Mouse (Mus musculus) stomach, postnatal 0 days (tissue): ENCODE results near the gene Celf3. TPM values are rescaled to one million over a fixed set of nuclear protein-coding genes. Genes with fewer than 3 reads are reported as not detected.

Experiments used
- ATAC-seq: fragments of 200-750 bp; cut with Nextera tagmentation; 2 replicates; pipeline ENCODE4 v1.8.0; 2017; ENCODE audit not compliant: low FRiP score, low TSS enrichment
- DNase-seq: peaks from one replicate; pipeline ENCODE4 v3.0.0-alpha.2; 2016; ENCODE audit warnings: low spot score
- H3K27ac ChIP-seq: fragments of 300-500 bp; sonication (generic); replicated peaks from 2 replicates; pipeline ENCODE4 v1.5.1; 2014; ENCODE audit warnings: mild to moderate bottlenecking, control low read depth
- H3K27me3 ChIP-seq: fragments of 300-500 bp; sonication (generic); 2 replicates; pipeline ENCODE4 v1.6.1; 2014; ENCODE audit warnings: low read length; ENCODE audit not compliant: control insufficient read depth, insufficient read depth
- H3K36me3 ChIP-seq: fragments of 300-500 bp; sonication (generic); 2 replicates; pipeline ENCODE4 v1.6.1; 2014; ENCODE audit warnings: low read length, mixed read lengths; ENCODE audit not compliant: control insufficient read depth, insufficient read depth
- H3K4me1 ChIP-seq: fragments of 300-500 bp; sonication (generic); replicated peaks from 2 replicates; pipeline ENCODE4 v1.6.1; 2014; ENCODE audit warnings: antibody characterized with exemption; ENCODE audit not compliant: control insufficient read depth, insufficient read depth
- H3K4me2 ChIP-seq: fragments of 300-500 bp; sonication (generic); replicated peaks from 2 replicates; pipeline ENCODE4 v1.6.1; 2014; ENCODE audit warnings: low read depth, mild to moderate bottlenecking, control low read depth, moderate library complexity
- H3K4me3 ChIP-seq: fragments of 300-500 bp; sonication (generic); 2 replicates; pipeline ENCODE4 v1.5.1; 2014; ENCODE audit warnings: low read depth, low read length, control low read depth
- H3K9ac ChIP-seq: fragments of 300-500 bp; sonication (generic); 2 replicates; pipeline ENCODE4 v1.6.1; 2014; ENCODE audit warnings: mild to moderate bottlenecking, low read length, control low read depth, mixed read lengths
- H3K9me3 ChIP-seq: fragments of 300-500 bp; sonication (generic); 2 replicates; pipeline ENCODE4 v1.6.1; 2016; ENCODE audit warnings: low read length; ENCODE audit not compliant: control insufficient read depth
- CTCF ChIP-seq: IDR thresholded peaks from 2 replicates; pipeline ENCODE4 v1.5.1; 2016; ENCODE audit warnings: antibody characterized with exemption, low read depth, mild to moderate bottlenecking, moderate library complexity
- EP300 ChIP-seq: optimal IDR thresholded peaks from 2 replicates; pipeline ENCODE3; 2016; ENCODE audit warnings: antibody characterized with exemption
- WGBS: fragments of 180-500 bp; shearing (Covaris S2); extraction: QIAGEN DNeasy Blood & Tissue Kit; methylation state at CpG from one replicate; pipeline ENCODE4 v1.1.7; 2014; 5-methylcytosine and 5-hydroxymethylcytosine counted together
- polyA plus RNA-seq: library from polyadenylated mRNA; unstranded; fragments of >200 nt; fragmentation: Nextera tagmentation; extraction: Ambion mirVana; gene quantifications from 2 replicates; pipeline ENCODE4 v1.2.1, GENCODE M21; 2015

Gene Celf3
- polyA plus RNA-seq, 1 experiment from 2014 or later, result 11.6 TPM

GRCm38 (mm10) chr3:94506664-94507063, 28.6 kb downstream of the Celf3 start:
- no peaks in the 10 kb centered on the region for H3K4me1 ChIP-seq
- no peak overlapping the region for H3K4me2 ChIP-seq
- no peak overlapping the region for H3K9ac ChIP-seq
- 94% methylated on average over 1 of the region's 1 CpGs for WGBS
- DNase-seq (no peak), ATAC-seq (no peak)
- TF ChIP-seq CTCF (peak; percentile 50), EP300 (no peak)
- H3K4me3 ChIP-seq, result no peak overlapping the region
- peaks cover 11% of the 10 kb centered on the region; the same call in 1 of the 2 replicates for H3K36me3 ChIP-seq
- no peaks in the 10 kb centered on the region for H3K27me3 ChIP-seq
- H3K9me3 ChIP-seq, result no peaks in the 10 kb centered on the region
- H3K27ac ChIP-seq, result no peak overlapping the region

GRCm38 (mm10) chr3:94526731-94527130, 48.6 kb downstream of the Celf3 start:
- Histone ChIP-seq H3K36me3 (peaks cover 2% of the 10 kb centered on the region; the same call in 1 of the 2 replicates), H3K4me2 (no peak overlapping the region), H3K4me3 (no peak overlapping the region), H3K4me1 (no peaks in the 10 kb centered on the region), H3K27me3 (no peaks in the 10 kb centered on the region), H3K9ac (no peak overlapping the region), H3K9me3 (no peaks in the 10 kb centered on the region), H3K27ac (no peak overlapping the region)
- 65% methylated on average over 2 of the region's 2 CpGs for WGBS
- DNase-seq (no peak), ATAC-seq (no peak)
- no peak for TF ChIP-seq CTCF
- no peak for TF ChIP-seq EP300

DNA sequence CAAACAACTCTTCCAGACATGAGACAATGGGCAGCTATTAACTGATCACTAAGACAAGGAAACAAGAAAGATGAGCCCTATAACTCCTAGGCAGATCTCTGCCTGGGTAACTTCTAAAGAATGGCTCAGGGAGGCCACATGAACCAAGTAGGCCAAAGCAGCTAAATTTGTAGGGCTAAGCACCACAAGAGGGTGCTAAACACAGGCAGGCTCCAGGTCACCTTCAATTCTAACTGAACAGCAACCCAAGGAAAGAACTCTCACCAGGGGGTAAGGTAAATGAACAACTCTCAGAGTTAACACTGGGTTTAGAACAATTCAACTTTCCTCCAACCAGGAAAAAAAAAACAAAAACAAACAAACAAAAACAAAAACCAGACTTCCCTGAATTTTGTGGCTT, 55.9 kb downstream of the Celf3 start:
- DNase-seq (peak; percentile 36), ATAC-seq (no peak)
- no peaks in the 10 kb centered on the region for H3K4me1 ChIP-seq
- TF ChIP-seq EP300 (no peak), CTCF (peak; percentile 83)
- H3K9me3 ChIP-seq, result no peaks in the 10 kb centered on the region
- H3K9ac ChIP-seq, result no peak overlapping the region
- H3K4me3 ChIP-seq, result no peak overlapping the region
- no peaks in the 10 kb centered on the region for H3K36me3 ChIP-seq
- H3K4me2 ChIP-seq, result no peak overlapping the region
- no peak overlapping the region for H3K27ac ChIP-seq
- no peaks in the 10 kb centered on the region for H3K27me3 ChIP-seq

DNA sequence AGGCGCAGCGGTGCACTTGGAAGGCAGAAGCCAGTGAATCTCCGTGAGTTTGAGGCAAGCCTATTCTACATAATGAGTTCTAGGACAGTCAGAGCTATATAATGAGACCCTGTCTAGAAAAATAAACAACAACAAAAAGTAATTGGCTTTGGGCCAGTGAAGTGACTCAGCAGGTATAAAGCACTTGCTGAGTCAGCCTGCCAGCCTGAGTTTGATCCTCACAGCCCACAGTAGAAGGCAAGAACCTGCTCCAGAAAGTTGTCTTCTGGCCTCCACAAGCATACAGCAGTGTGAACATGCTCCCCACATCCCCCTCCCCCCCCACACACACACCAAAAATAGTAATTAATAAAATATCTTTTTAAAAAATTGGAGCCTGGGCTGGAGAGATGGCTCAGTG, 59.1 kb downstream of the Celf3 start:
- no peak for TF ChIP-seq EP300
- no peak for TF ChIP-seq CTCF
- Histone ChIP-seq H3K4me2 (no peak overlapping the region), H3K9ac (no peak overlapping the region), H3K27me3 (no peaks in the 10 kb centered on the region), H3K27ac (no peak overlapping the region), H3K4me3 (no peak overlapping the region), H3K9me3 (no peaks in the 10 kb centered on the region), H3K4me1 (no peaks in the 10 kb centered on the region), H3K36me3 (no peaks in the 10 kb centered on the region)
- DNase-seq, result no peak
- 89% methylated on average over 3 of the region's 3 CpGs for WGBS
- ATAC-seq, result no peak

Other genes starting within 250 kb of the Celf3 start
- gene Gm4778, start 214.3 kb upstream of the Celf3 start, polyA plus RNA-seq, result not detected in 2 replicates
- gene Them4, start 168.2 kb upstream of the Celf3 start, polyA plus RNA-seq, result 10.2 and 10.4 TPM in 2 replicates
- gene Them5, start 136.2 kb upstream of the Celf3 start, polyA plus RNA-seq, result 126 and 146 TPM in 2 replicates
- gene C2cd4d, start 115.9 kb upstream of the Celf3 start, polyA plus RNA-seq, result 0.82 and 1.5 TPM in 2 replicates
- gene Rorc, start 105.5 kb upstream of the Celf3 start, polyA plus RNA-seq, result 7.5 and 8.8 TPM in 2 replicates
- 0.42 TPM in 2 replicates for gene Lingo4, start 79.8 kb upstream of the Celf3 start, polyA plus RNA-seq
- gene Tdrkh, start 65.0 kb upstream of the Celf3 start, polyA plus RNA-seq, result 3.8 and 4.0 TPM in 2 replicates
- gene Mrpl9, start 35.0 kb upstream of the Celf3 start, polyA plus RNA-seq, result 47.6 and 50.7 TPM in 2 replicates
- gene Oaz3, start 34.4 kb upstream of the Celf3 start, polyA plus RNA-seq, result 0.21 and 0.28 TPM in 2 replicates
- 3.2 and 3.5 TPM in 2 replicates for gene Riiad1, start 2.0 kb downstream of the Celf3 start, polyA plus RNA-seq
- gene Snx27, start 104.4 kb downstream of the Celf3 start, polyA plus RNA-seq, result 17.6 and 20.3 TPM in 2 replicates
- gene Gm10972, start 164.8 kb downstream of the Celf3 start, polyA plus RNA-seq, result not detected in 2 replicates
- 39.7 and 43.4 TPM in 2 replicates for gene Tuft1, start 180.6 kb downstream of the Celf3 start, polyA plus RNA-seq
- gene Selenbp2, start 215.3 kb downstream of the Celf3 start, polyA plus RNA-seq, result 37.3 and 42.0 TPM in 2 replicates